Mouse (Mus musculus): ENCODE data around the gene Slc17a8. TPM values are rescaled to one million over a fixed set of nuclear protein-coding genes. Genes with fewer than 3 reads are reported as not detected.
A peak's percentile ranks its signal among the peaks of the same experiment; 100 is the strongest.

Gene Slc17a8
- polyA plus RNA-seq, 1 experiment from 2014 or later: 0.20 TPM

DNA sequence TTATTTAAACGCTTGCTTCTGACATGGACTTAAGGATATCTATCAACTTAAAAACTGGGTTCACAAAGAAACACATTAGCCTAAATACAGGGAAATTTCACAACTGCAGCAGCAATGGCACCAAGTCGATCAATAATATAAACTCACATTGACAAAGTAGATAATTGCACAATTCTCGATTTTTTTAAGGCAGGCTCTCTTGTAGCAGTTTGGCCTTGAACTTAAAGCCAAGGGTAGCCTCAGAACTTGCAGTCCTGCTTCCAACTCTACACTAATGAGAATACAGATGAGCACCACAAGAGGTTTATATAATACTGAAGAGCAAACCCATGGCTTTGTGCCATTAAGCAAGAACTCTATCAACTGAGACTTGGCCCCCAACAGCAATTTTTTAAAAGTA, 15.9 kb upstream of the Slc17a8 start:
- no peak overlapping the region for H3K27ac ChIP-seq (ENCODE audit: low read depth, low read length)
- WGBS (ENCODE audit: insufficient replicate concordance): 82% methylated on average over 3 of the region's 3 CpGs
- no peaks in the 10 kb centered on the region for H3K9me3 ChIP-seq (replicated peaks; ENCODE audit: control insufficient read depth, low read length)
- no peak overlapping the region for H3K4me2 ChIP-seq
- no peaks in the 10 kb centered on the region for H3K4me1 ChIP-seq (ENCODE audit: control insufficient read depth, insufficient read depth, low read length)
- no peak overlapping the region for H3K9ac ChIP-seq (ENCODE audit: low read depth, low read length)
- peaks cover 6% of the 10 kb centered on the region; the same call in 1 of the 2 replicates for H3K36me3 ChIP-seq (ENCODE audit: control insufficient read depth, insufficient read depth, low read length)
- ATAC-seq (replicated peaks; ENCODE audit: insufficient number of reproducible peaks, low FRiP score, low TSS enrichment): no peak
- H3K27me3 ChIP-seq (ENCODE audit: control insufficient read depth, insufficient read depth, low read length): no peaks in the 10 kb centered on the region
- H3K4me3 ChIP-seq (ENCODE audit: low read depth, low read length): no peak overlapping the region

DNA sequence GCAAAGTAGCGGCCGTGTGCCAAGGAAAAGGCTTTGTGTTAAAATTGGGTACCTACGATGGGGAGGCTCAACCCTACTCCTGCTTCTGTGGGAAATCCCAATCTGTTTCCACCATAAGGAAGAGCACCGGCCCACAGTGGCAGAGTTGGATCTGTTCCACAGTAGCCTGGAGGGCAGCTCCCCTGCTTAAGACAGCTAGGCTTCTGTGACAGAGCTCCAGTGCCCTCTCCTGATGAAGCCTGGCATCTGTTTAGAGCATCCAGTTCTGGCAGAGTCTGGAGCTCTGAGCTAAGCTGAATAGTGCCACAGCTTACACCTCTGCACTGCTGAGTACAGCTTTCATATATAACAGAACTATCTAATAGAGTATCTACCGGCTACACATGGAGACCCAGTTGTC, 14.0 kb upstream of the Slc17a8 start:
- Histone ChIP-seq H3K4me1 (ENCODE audit: control insufficient read depth, insufficient read depth, low read length) (no peaks in the 10 kb centered on the region), H3K9me3 (replicated peaks; ENCODE audit: control insufficient read depth, low read length) (no peaks in the 10 kb centered on the region), H3K9ac (ENCODE audit: low read depth, low read length) (no peak overlapping the region), H3K27me3 (ENCODE audit: control insufficient read depth, insufficient read depth, low read length) (no peaks in the 10 kb centered on the region), H3K4me3 (ENCODE audit: low read depth, low read length) (no peak overlapping the region), H3K4me2 (no peak overlapping the region), H3K27ac (ENCODE audit: low read depth, low read length) (no peak overlapping the region), H3K36me3 (ENCODE audit: control insufficient read depth, insufficient read depth, low read length) (no peaks in the 10 kb centered on the region; the same call in 1 of the 2 replicates)
- 0 out of 2 replicates have a peak, but pooled peaks have one; percentile 18 for ATAC-seq (replicated peaks; ENCODE audit: insufficient number of reproducible peaks, low FRiP score, low TSS enrichment)
- WGBS (ENCODE audit: insufficient replicate concordance): 88% methylated on average over 5 of the region's 5 CpGs

DNA sequence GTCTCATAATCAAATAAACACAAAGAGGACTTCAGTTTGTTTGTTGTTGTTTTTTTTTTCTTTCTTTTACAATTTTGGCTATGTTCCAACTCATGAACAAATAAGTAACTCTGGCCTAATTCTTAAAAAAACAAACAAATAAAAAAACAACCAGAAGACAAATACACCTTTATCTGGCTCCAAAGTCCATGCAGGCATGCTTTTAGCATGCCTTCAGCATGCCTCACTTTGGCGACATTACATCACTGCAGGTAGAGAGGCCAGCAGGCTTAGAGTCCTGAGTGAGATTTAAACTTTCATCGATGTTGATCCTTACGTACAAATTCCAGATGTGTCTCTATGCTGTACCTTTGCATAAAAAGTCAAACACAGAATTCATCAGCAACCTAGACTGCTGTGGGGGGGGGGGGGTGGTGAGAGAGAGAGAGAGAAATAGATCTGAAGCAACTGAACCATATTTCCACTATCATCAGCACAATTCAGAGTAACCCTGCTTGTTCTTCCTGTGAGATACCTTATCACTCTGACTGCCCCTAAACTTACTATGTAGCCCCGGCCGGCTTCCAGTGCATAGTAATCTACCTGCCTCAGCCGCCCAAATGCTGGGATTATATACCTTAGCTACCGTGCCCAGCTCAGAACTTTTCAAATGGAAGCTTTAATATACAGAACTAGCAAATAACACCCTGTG, 12.8 kb upstream of the Slc17a8 start:
- no peaks in the 10 kb centered on the region; the same call in 1 of the 2 replicates for H3K36me3 ChIP-seq (ENCODE audit: control insufficient read depth, insufficient read depth, low read length)
- no peaks in the 10 kb centered on the region for H3K27me3 ChIP-seq (ENCODE audit: control insufficient read depth, insufficient read depth, low read length)
- H3K4me3 ChIP-seq (ENCODE audit: low read depth, low read length): no peak overlapping the region
- H3K27ac ChIP-seq (ENCODE audit: low read depth, low read length): no peak overlapping the region
- no peak overlapping the region for H3K9ac ChIP-seq (ENCODE audit: low read depth, low read length)
- no peaks in the 10 kb centered on the region for H3K4me1 ChIP-seq (ENCODE audit: control insufficient read depth, insufficient read depth, low read length)
- WGBS (ENCODE audit: insufficient replicate concordance): 74% methylated on average over 7 of the region's 7 CpGs
- no peak for ATAC-seq (replicated peaks; ENCODE audit: insufficient number of reproducible peaks, low FRiP score, low TSS enrichment)
- H3K4me2 ChIP-seq: no peak overlapping the region
- no peaks in the 10 kb centered on the region for H3K9me3 ChIP-seq (replicated peaks; ENCODE audit: control insufficient read depth, low read length)

DNA sequence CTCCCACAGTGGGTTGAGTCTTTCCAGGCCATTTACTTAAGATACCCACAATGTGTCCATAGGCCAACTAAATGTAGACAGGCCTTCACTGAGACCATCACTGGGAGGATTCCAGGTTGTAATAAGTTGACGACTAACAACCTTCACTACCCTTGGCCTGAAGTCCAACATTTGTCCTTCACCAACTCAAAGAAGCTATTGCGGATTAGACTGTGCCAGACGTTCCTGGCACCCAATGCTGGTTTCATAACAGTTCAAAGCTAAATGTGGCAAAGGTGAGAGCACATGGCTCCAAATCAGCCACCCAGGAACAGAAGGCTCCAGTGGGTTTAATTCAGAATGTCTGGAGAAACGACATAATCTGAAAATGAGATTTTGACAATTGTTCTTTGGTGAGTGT, 12.1 kb upstream of the Slc17a8 start:
- no peaks in the 10 kb centered on the region for H3K9me3 ChIP-seq (replicated peaks; ENCODE audit: control insufficient read depth, low read length)
- H3K4me3 ChIP-seq (ENCODE audit: low read depth, low read length): no peak overlapping the region
- H3K27me3 ChIP-seq (ENCODE audit: control insufficient read depth, insufficient read depth, low read length): no peaks in the 10 kb centered on the region
- H3K9ac ChIP-seq (ENCODE audit: low read depth, low read length): no peak overlapping the region
- no peaks in the 10 kb centered on the region for H3K4me1 ChIP-seq (ENCODE audit: control insufficient read depth, insufficient read depth, low read length)
- WGBS (ENCODE audit: insufficient replicate concordance): 86% methylated on average over 4 of the region's 4 CpGs
- H3K4me2 ChIP-seq: no peak overlapping the region
- no peak for ATAC-seq (replicated peaks; ENCODE audit: insufficient number of reproducible peaks, low FRiP score, low TSS enrichment)
- no peaks in the 10 kb centered on the region for H3K36me3 ChIP-seq (ENCODE audit: control insufficient read depth, insufficient read depth, low read length)
- no peak overlapping the region for H3K27ac ChIP-seq (ENCODE audit: low read depth, low read length)

DNA sequence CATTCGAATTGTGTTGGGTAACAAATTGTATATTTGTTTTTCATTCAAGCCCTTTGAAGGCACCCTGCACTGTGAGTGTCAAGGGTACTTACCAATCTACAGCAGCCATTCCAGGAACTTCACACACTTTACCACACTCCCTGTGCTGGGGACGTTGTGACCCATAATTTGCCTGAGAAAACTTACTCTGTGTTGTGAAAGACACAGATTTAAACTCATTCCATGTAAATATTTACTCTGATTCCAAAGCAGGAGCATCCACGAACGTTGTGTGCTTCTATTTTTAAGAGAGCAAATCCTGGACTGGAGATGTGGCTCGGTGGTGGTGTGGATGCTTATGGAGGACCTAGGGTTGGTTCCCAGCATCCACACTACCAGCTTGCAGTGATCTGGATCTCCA, 10.8 kb upstream of the Slc17a8 start:
- no peak overlapping the region for H3K9ac ChIP-seq (ENCODE audit: low read depth, low read length)
- no peak overlapping the region for H3K4me3 ChIP-seq (ENCODE audit: low read depth, low read length)
- no peak overlapping the region for H3K27ac ChIP-seq (ENCODE audit: low read depth, low read length)
- H3K27me3 ChIP-seq (ENCODE audit: control insufficient read depth, insufficient read depth, low read length): no peaks in the 10 kb centered on the region
- no peak for ATAC-seq (replicated peaks; ENCODE audit: insufficient number of reproducible peaks, low FRiP score, low TSS enrichment)
- no peaks in the 10 kb centered on the region for H3K9me3 ChIP-seq (replicated peaks; ENCODE audit: control insufficient read depth, low read length)
- no peaks in the 10 kb centered on the region for H3K36me3 ChIP-seq (ENCODE audit: control insufficient read depth, insufficient read depth, low read length)
- H3K4me1 ChIP-seq (ENCODE audit: control insufficient read depth, insufficient read depth, low read length): no peaks in the 10 kb centered on the region
- 59% methylated on average over 5 of the region's 5 CpGs for WGBS (ENCODE audit: insufficient replicate concordance)
- no peak overlapping the region for H3K4me2 ChIP-seq

DNA sequence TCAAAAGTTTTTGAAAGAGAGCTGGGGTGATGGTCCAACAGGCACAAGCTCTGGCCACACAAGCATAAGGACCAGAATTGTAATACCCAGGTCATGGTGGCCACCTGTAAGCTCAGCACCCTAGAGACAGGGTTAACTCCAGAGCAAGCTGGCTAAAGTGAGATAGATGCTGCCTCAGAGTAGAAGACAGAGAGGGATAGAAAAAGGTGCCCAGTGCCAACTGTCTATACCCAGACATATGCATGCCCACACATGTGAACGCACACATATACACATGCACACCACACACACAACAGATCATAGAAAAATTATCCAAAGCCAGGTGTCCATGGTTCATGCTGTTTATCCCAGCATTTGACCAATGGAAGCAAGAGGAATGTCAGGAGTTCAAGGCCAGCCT, 9.5 kb upstream of the Slc17a8 start:
- H3K4me1 ChIP-seq (ENCODE audit: control insufficient read depth, insufficient read depth, low read length): no peaks in the 10 kb centered on the region
- ATAC-seq (replicated peaks; ENCODE audit: insufficient number of reproducible peaks, low FRiP score, low TSS enrichment): no peak; the same call in 1 of the 2 replicates
- no peaks in the 10 kb centered on the region for H3K9me3 ChIP-seq (replicated peaks; ENCODE audit: control insufficient read depth, low read length)
- no peak overlapping the region for H3K4me2 ChIP-seq
- 93% methylated on average over 1 of the region's 1 CpGs for whole genome bisulfite sequencing (ENCODE audit: insufficient replicate concordance)
- no peak overlapping the region for H3K4me3 ChIP-seq (ENCODE audit: low read depth, low read length)
- H3K27ac ChIP-seq (ENCODE audit: low read depth, low read length): no peak overlapping the region
- no peak overlapping the region for H3K9ac ChIP-seq (ENCODE audit: low read depth, low read length)
- no peaks in the 10 kb centered on the region for H3K27me3 ChIP-seq (ENCODE audit: control insufficient read depth, insufficient read depth, low read length)
- no peaks in the 10 kb centered on the region for H3K36me3 ChIP-seq (ENCODE audit: control insufficient read depth, insufficient read depth, low read length)

DNA sequence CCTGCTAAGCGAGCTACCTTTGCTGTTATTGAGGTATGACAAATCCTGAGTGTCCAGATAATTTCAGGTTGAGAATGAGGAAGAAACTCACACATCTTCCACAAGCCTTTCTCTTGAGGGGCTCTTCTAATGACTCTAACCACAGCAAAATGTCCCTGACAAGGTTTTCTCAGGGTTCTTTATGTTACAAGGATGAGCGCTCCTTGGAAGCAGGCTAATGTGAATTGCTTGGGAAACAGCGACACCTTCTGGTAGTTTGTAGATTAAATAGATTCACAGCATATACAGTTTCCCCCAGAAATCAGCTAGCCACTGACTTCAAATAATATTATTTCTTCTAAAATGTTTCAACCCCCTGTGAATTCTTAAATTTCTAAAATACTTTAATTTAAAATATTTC, 9.0 kb upstream of the Slc17a8 start:
- H3K9ac ChIP-seq (ENCODE audit: low read depth, low read length): no peak overlapping the region
- no peak overlapping the region for H3K4me2 ChIP-seq
- no peaks in the 10 kb centered on the region for H3K27me3 ChIP-seq (ENCODE audit: control insufficient read depth, insufficient read depth, low read length)
- H3K36me3 ChIP-seq (ENCODE audit: control insufficient read depth, insufficient read depth, low read length): no peaks in the 10 kb centered on the region
- H3K27ac ChIP-seq (ENCODE audit: low read depth, low read length): no peak overlapping the region
- no peak overlapping the region for H3K4me3 ChIP-seq (ENCODE audit: low read depth, low read length)
- H3K4me1 ChIP-seq (ENCODE audit: control insufficient read depth, insufficient read depth, low read length): no peaks in the 10 kb centered on the region
- no peaks in the 10 kb centered on the region for H3K9me3 ChIP-seq (replicated peaks; ENCODE audit: control insufficient read depth, low read length)
- ATAC-seq (replicated peaks; ENCODE audit: insufficient number of reproducible peaks, low FRiP score, low TSS enrichment): no peak
- WGBS (ENCODE audit: insufficient replicate concordance): 32% methylated on average over 3 of the region's 3 CpGs

DNA sequence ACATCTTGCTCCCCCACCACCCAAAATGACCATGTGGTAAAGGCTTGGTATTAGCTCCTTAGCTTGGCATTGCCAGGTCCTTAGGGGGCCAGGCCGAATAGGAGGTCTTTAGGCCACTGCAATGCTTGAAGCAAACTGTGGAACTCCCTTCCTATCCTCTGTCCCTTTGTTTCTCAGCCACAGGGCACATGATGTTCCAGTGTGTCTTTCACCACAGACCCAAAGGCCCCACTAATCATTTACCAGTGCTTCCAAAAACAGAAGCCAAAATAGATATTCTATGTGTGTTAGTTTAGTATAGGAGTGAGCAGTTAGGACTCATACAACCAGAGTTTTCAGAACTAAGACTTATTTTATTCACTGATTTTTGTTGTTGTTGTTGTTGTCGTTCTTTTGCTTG, 5.7 kb upstream of the Slc17a8 start:
- ATAC-seq (replicated peaks; ENCODE audit: insufficient number of reproducible peaks, low FRiP score, low TSS enrichment): no peak
- Histone ChIP-seq H3K9me3 (replicated peaks; ENCODE audit: control insufficient read depth, low read length) (no peaks in the 10 kb centered on the region), H3K4me1 (ENCODE audit: control insufficient read depth, insufficient read depth, low read length) (no peaks in the 10 kb centered on the region), H3K27ac (ENCODE audit: low read depth, low read length) (no peak overlapping the region), H3K4me3 (ENCODE audit: low read depth, low read length) (no peak overlapping the region), H3K27me3 (ENCODE audit: control insufficient read depth, insufficient read depth, low read length) (no peaks in the 10 kb centered on the region), H3K4me2 (no peak overlapping the region), H3K36me3 (ENCODE audit: control insufficient read depth, insufficient read depth, low read length) (no peaks in the 10 kb centered on the region), H3K9ac (ENCODE audit: low read depth, low read length) (no peak overlapping the region)
- WGBS (ENCODE audit: insufficient replicate concordance): 82% methylated on average over 2 of the region's 2 CpGs

DNA sequence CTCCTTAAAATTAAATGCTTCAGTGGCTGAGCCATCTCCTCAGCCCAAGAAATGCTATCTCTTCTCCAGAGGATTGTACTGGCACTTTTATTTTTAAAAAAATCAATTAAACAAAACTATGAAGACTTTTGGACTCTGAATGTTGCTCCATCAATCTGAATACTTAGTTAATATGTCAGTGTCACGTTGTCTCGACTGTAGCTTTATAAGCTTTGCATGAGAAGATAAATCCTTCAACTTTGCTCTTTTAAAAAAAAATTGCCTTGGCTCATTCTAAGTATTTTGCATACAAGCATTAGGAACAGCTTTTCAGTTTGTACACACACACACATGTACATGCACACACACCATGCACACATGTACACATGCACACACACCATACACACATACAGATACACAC, 3.1 kb upstream of the Slc17a8 start:
- no peaks in the 10 kb centered on the region for H3K9me3 ChIP-seq (replicated peaks; ENCODE audit: control insufficient read depth, low read length)
- no peak overlapping the region for H3K4me2 ChIP-seq
- H3K9ac ChIP-seq (ENCODE audit: low read depth, low read length): no peak overlapping the region
- H3K4me1 ChIP-seq (ENCODE audit: control insufficient read depth, insufficient read depth, low read length): no peaks in the 10 kb centered on the region
- ATAC-seq (replicated peaks; ENCODE audit: insufficient number of reproducible peaks, low FRiP score, low TSS enrichment): no peak
- H3K4me3 ChIP-seq (ENCODE audit: low read depth, low read length): no peak overlapping the region
- 86% methylated on average over 2 of the region's 2 CpGs for WGBS (ENCODE audit: insufficient replicate concordance)
- no peaks in the 10 kb centered on the region for H3K36me3 ChIP-seq (ENCODE audit: control insufficient read depth, insufficient read depth, low read length)
- no peak overlapping the region for H3K27ac ChIP-seq (ENCODE audit: low read depth, low read length)
- no peaks in the 10 kb centered on the region for H3K27me3 ChIP-seq (ENCODE audit: control insufficient read depth, insufficient read depth, low read length)
